Mouse (Mus musculus) adrenal gland (tissue): ENCODE measurements around the gene Pax1.

Source experiments
- intact Hi-C: fragments of 180-260 bp; cut with DNase I; formaldehyde crosslinking; loops from one replicate; pipeline ENCODE4 v1.15.1; 2025

Pax1 gene

DNA sequence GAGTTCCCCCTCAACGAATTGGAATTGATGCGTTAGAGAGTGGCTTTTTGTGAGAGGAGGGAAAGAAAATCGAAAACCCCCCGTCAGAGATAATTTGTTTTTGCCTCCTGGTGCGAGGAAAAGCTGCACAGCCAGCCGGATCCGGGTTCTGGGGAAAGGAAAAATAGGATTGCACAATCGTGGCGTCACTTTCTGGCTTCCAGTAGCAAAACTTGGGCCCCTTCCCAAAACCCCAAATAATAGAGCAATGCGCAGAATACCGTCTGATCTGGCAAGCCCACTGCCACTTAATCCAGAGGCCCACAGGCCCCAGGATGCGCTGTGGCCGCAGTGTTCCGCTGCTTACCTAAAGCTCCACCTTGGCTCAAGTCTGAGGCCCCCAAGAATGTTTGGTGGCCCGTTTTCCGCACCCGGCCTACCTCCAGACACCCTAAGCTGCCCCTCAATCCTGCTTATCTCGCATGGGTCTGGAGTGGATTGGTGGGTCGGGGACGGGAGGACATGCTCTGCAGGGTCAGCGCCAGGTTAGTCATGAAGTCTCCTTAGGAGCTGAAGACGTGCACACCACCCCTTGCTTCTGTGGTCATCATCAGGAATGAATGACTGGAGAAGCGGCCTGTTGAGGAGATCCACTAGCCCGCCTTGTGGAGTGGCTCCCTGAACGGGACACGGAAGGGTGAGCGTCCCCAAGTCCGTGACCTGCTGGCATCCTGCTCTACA, 11.4 kb downstream of the Pax1 start:
- intact Hi-C loops, result no loop called here

DNA sequence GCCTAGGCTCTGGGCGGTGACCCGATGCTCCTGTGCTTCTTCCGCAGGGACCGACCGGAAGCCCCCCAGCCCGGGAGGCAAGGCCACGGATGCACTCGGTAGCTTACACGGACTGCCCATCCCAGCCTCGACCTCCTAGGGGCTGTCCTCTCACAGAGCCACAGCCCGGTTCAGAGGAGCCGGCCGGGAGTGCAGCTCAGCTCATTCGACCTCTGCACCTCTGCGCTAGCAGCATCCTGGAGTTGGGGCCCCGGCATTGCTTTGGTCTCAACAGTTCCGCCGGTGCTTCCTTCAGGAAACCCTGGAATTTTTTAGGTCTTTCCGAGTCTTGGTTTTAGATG, 11.9 kb downstream of the Pax1 start:
- intact Hi-C loops, result no loop called here

DNA sequence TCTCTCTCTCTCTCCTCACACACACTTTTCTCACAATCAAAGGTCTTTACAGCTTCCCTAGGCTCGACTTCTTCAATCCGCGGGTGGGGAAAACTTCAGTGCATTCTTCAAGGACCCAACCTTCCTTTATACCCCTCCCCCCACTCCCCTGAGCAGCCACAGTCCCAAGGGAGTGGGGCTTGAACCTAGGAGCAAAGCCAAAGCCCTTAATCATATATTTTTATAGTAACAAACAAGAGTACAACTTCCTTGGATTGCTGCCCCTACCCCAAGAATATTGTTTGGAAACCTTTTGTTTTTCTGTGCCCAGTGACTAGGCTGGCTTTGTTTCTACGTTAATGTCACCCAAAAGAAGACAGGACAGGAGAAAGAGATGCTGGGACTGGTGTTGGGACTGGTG, 12.5 kb downstream of the Pax1 start:
- intact Hi-C loops, result no loop called here

DNA sequence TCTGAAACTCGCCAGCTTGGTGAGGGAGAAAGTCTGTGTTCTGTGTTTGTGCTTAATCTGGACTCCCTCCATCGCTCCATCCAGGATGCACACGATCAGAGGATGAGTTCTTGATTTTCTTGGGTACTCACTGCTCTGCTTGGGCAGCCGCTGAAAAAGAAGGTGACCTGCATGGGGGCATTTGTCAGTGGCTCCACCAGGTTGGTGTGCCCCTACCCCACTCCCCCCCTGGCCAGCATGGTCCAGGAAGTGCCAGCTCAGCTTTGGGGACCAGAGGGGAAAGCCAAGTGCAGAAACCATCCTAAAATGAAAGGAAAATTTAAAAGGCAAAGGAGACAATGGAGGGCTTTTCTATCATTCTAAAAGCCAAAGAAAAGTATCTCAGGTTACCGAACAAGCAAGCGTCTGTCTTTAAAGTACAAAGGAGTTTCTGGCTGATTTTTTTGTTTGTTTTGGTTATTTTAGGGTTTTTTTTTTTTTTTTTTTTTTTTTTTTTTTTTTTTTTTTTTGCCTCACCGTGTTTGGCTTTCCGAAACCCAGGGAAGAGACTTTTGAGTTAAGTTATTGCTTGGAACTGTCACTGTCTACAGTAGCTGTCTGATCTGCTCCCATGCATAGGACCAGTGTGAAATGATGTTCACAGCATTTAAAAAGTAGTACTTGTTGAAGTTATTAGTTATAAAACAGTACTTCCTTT, 13.4 kb downstream of the Pax1 start:
- intact Hi-C loops, result loop anchor here (5.0 kb wide), 1 partner anchor 282 kb away; no protein-coding TSS in a partner anchor

DNA sequence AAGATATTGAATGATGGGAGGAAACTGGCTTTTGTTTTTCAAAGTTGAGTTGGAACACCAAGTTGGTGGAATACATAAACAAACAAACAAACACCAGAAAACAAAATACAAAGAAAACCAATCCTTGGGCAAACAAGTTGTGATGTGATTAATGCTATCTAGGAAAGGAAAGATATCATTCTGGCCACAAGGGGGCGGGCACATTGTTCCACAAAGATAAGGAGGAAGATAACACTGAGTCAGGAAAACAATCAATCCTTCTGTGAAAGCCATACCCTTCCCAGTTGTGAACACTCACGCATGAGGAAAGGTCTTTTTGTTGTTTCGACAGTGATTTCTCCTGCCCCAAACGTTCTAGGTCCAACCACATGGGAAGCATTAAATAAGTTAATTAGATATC, 17.2 kb downstream of the Pax1 start:
- intact Hi-C loops, result loop anchor here (5.0 kb wide), 1 partner anchor 278 kb away; no protein-coding TSS in a partner anchor

DNA sequence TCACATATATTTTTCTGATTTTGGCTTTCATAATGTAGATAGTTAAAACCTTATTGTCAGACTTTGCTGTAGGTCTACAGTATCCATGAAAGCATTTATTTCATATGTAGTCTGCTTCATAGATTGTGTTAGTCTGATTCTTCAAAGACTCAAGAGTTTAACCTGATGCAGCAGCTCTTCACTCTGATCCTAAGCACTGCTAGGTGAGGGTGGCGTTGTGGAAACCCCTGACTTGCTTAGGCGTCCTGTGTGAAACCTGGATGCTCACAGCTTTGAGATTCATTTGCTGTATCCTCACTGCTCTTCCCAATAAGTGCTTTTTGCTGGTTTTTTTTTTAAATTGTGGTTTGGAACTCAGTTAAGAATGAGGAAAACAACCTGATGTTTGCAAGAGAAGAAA, 21.6 kb downstream of the Pax1 start:
- intact Hi-C loops, result loop anchor here (5.0 kb wide), 1 partner anchor 354 kb away; no protein-coding TSS in a partner anchor

DNA sequence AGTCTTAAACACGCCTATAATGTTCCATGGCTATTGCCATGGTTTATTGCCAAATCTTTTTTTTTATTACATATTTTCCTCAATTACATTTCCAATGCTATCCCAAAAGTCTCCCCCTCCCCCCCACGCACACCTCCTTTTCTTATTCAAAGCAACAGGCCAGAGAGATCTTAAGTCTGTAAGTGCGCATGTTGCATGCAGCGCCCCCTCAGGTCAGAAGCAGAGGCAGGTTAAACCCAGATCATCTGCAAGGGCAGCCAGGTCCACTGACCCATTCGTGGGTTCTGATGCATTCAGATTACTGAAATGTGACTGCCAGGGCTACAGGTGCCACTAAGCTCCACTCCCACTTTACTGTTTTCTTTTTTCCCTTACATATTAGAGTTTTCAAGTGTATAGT, 25.2 kb downstream of the Pax1 start:
- intact Hi-C loops, result no loop called here

DNA sequence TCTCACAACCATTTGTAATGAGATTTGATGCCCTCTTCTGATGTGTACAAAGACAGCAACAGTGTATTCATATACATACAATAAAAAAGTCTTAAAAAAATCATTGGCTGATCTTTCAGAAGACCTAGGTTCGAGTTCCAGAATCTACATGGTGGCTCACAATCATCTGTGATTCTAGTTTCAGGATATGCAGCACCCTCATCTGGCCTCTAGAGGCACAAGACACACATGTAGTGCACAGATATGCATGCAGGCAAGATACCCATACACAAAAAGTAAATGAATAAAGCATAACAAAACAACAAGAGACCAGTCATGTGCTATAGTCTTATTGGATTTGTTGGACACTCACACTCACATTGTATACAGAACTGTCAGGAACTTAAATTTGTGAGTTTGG, 47.6 kb downstream of the Pax1 start:
- intact Hi-C loops, result no loop called here

DNA sequence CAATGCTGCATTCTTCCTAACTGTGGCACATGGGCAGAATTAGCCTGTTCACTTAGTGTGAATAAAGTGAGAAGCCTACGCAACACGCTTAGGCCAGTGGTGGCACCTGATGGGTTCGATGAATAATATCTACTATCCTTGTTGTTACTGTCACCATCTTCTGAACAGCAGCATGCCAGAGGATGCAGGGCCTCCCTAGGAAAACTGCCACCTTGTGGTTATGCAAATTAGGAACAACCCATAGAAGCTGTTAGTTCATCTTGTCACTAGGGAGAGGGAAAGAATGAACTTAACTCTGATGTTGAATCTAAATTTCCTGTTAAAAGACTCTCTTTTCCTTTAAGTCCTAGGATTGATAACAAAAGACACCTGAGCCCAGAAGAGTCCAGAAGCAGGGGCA, 53.3 kb downstream of the Pax1 start:
- intact Hi-C loops, result no loop called here

DNA sequence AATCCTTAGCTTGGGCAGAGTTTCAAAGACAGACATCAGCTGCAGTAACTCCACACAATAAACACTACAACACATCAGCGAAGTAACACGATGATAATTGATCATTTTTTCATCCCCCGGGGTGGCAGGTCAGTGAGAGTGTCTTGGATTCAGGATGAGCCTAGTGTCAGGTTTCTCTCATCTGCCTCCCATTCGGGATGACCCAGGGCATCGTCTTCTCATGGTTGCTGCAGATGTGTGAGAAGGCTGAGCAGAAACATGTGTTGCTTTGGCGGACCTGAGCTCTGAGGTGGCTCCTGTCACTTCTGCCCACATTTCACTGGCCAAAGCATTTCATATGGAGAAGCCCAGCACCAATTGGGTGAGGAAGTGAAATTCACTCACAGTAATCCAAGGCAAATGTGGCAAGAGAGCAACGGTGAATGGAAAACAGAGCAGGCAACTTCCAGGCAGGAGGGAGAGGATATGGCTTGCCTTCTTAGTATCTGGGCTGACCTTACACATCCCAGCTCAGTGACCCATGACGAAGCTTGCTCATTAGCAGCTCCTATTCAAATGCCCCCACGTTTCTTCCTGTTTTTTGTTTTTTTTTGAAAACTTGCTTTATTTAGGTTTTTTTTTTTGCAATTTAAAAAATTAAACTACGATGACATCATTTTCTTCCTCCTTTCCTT, 63.0 kb downstream of the Pax1 start:
- intact Hi-C loops, result no loop called here

DNA sequence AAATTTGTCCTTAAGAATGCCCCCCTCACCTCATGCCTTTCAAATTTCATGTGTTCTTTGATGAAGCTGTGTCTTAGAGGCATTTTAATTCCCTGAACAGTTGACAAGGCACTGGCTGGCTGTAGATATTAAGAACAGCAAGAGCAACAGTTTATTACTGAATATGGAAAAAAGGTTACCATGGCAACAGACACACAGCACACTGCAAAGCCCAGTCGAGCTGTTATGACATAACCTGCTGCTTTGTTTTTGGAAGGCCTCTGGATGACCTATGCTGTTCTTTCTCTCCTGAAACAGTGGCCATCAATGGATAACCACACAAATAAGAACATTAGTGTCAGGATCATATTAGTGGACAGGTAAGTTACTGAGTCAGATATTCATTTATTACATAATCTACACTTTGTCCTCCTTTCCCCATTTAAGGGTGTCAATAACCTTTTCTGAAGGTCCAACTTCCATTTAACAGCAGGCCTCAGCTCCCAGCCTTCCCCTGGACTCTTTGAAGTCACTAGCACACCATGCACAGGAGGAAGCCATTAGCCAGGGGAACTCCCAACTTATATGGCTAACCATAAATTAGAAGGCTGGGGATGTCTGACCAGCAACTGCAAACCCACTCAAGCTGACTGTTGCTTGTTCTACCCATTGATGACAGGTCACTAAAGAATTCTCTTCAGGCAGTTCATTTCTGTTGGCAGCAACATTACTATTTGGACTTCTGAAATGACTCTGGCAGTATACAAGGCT, 68.1 kb downstream of the Pax1 start:
- intact Hi-C loops, result loop anchor here (5.0 kb wide), 1 partner anchor 308 kb away; no protein-coding TSS in a partner anchor

DNA sequence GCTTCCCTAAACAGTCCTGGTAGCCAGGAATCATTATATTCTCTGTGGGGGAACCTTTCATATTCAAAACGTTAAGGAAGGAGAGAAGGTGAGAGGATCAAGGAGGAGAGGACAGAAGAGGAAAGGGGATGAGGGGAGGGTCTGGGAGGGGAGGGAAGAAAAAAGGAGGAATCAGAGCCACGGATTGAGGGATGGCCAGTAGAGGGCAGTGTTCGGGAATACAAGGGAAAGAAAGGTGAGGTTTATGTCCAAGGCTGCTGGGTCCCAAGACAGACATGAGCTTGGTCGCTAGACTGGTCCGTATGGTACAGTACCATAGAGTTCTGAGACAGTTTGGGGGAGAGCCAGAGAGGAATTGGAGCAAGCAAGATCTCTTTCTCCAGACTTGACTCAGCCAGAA, 71.4 kb downstream of the Pax1 start:
- intact Hi-C loops, result loop anchor here (2.0 to 5.0 kb wide), 2 partner anchors 224 to 304 kb away; no protein-coding TSS in a partner anchor
